Mouse (Mus musculus) liver, embryonic 14.5 days (tissue): ENCODE measurements around the gene Klf16.

Experiments used
- CTCF ChIP-seq: IDR thresholded peaks from 2 replicates; pipeline ENCODE4 v1.5.1; 2016; ENCODE audit warnings: antibody characterized with exemption, low read depth, control low read depth
- EP300 ChIP-seq: IDR thresholded peaks from 2 replicates; pipeline ENCODE4 v1.6.1; 2016; ENCODE audit warnings: antibody characterized with exemption, low read depth

GRCm38 (mm10) chr10:80532783-80533182 is 44.3 kb downstream of the Klf16 start:
- TF ChIP-seq CTCF (no peak; the same call in 1 of the 2 replicates), EP300 (no peak)
